Mouse (Mus musculus): Measurements from ENCODE around the gene Uty. TPM values are rescaled to one million over a fixed set of nuclear protein-coding genes. Genes with fewer than 3 reads are reported as not detected.

The Uty gene
- 7.5 and 9.7 TPM in 2 replicates for polyA plus RNA-seq (2015; fragmentation: Nextera tagmentation; extraction: Ambion mirVana)

GRCm38 (mm10) chrY:1245426-1245863, at the start of gene Uty:
Gene Uty (minus strand): TSS chrY:1245759.
- peak within 1 kb of the TSS; percentile 46 for H3K4me2 ChIP-seq (ENCODE audit: low read length)
- H3K4me3 ChIP-seq (replicated peaks; ENCODE audit: low read length), result peak within 1 kb of the TSS; percentile 46
- H3K27ac ChIP-seq (ENCODE audit: low read length), result peak within 1 kb of the TSS; percentile 47
- no peaks in the 10 kb centered on the region for H3K4me1 ChIP-seq (replicated peaks; ENCODE audit: control insufficient read depth, insufficient read depth, low read length)
- WGBS, result under 1% methylated on average over 20 of the region's 21 CpGs
- no peaks in the 10 kb centered on the region for H3K27me3 ChIP-seq (replicated peaks; ENCODE audit: control insufficient read depth, insufficient read depth, low read length)
- no peaks in the 10 kb centered on the region for H3K9me3 ChIP-seq (ENCODE audit: control insufficient read depth, low read length)
- peak; percentile 100 for ATAC-seq
- H3K36me3 ChIP-seq (ENCODE audit: control insufficient read depth, insufficient read depth), result no peaks in the 10 kb centered on the region
- peak within 1 kb of the TSS; percentile 48; the same call in 1 of the 2 replicates for H3K9ac ChIP-seq (replicated peaks; ENCODE audit: low read depth, low read length)

GRCm38 (mm10) chrY:1293708-1294107, 48.1 kb upstream of the Uty start:
- Histone ChIP-seq H3K4me3 (replicated peaks; ENCODE audit: low read length) (no peak overlapping the region), H3K4me1 (replicated peaks; ENCODE audit: control insufficient read depth, insufficient read depth, low read length) (no peaks in the 10 kb centered on the region), H3K27me3 (replicated peaks; ENCODE audit: control insufficient read depth, insufficient read depth, low read length) (no peaks in the 10 kb centered on the region), H3K9me3 (ENCODE audit: control insufficient read depth, low read length) (no peaks in the 10 kb centered on the region), H3K9ac (replicated peaks; ENCODE audit: low read depth, low read length) (no peak overlapping the region), H3K4me2 (ENCODE audit: low read length) (no peak overlapping the region), H3K36me3 (ENCODE audit: control insufficient read depth, insufficient read depth) (no peaks in the 10 kb centered on the region), H3K27ac (ENCODE audit: low read length) (no peak overlapping the region)
- ATAC-seq, result no peak

- peak; percentile 99 for ATAC-seq
- Histone ChIP-seq H3K4me3 (replicated peaks; ENCODE audit: low read length) (peak within 1 kb of the TSS; percentile 44), H3K4me2 (ENCODE audit: low read length) (peak within 1 kb of the TSS; percentile 43), H3K4me1 (replicated peaks; ENCODE audit: control insufficient read depth, insufficient read depth, low read length) (no peaks in the 10 kb centered on the region), H3K9me3 (ENCODE audit: control insufficient read depth, low read length) (no peaks in the 10 kb centered on the region), H3K27me3 (replicated peaks; ENCODE audit: control insufficient read depth, insufficient read depth, low read length) (no peaks in the 10 kb centered on the region), H3K36me3 (ENCODE audit: control insufficient read depth, insufficient read depth) (no peaks in the 10 kb centered on the region), H3K9ac (replicated peaks; ENCODE audit: low read depth, low read length) (peak within 1 kb of the TSS; percentile 39; the same call in 1 of the 2 replicates), H3K27ac (ENCODE audit: low read length) (peak within 1 kb of the TSS; percentile 37; the same call in 1 of the 2 replicates)
- 1% methylated on average over 29 of the region's 31 CpGs for WGBS
These were observed 40.7 kb upstream of the Uty start, which contains the start of gene Ddx3y for GRCm38 (mm10) chrY:1286171-1286795. Gene Ddx3y (minus strand): TSS chrY:1286629.

- H3K36me3 ChIP-seq (ENCODE audit: control insufficient read depth, insufficient read depth), result no peaks in the 10 kb centered on the region
- H3K9me3 ChIP-seq (ENCODE audit: control insufficient read depth, low read length), result no peaks in the 10 kb centered on the region
- no peak overlapping the region; the same call in 1 of the 2 replicates for H3K27ac ChIP-seq (ENCODE audit: low read length)
- H3K4me1 ChIP-seq (replicated peaks; ENCODE audit: control insufficient read depth, insufficient read depth, low read length), result no peaks in the 10 kb centered on the region
- 0% methylated on average over 10 of the region's 12 CpGs for WGBS
- H3K9ac ChIP-seq (replicated peaks; ENCODE audit: low read depth, low read length), result peak overlapping the region; percentile 39; the same call in 1 of the 2 replicates
- ATAC-seq, result peak; percentile 60
- peak overlapping the region; percentile 44 for H3K4me3 ChIP-seq (replicated peaks; ENCODE audit: low read length)
- H3K27me3 ChIP-seq (replicated peaks; ENCODE audit: control insufficient read depth, insufficient read depth, low read length), result no peaks in the 10 kb centered on the region
- H3K4me2 ChIP-seq (ENCODE audit: low read length), result peak overlapping the region; percentile 43
These were observed 40.2 kb upstream of the Uty start for GRCm38 (mm10) chrY:1285735-1286134.

- Histone ChIP-seq H3K27ac (ENCODE audit: low read length) (no peak overlapping the region), H3K27me3 (replicated peaks; ENCODE audit: control insufficient read depth, insufficient read depth, low read length) (no peaks in the 10 kb centered on the region), H3K9ac (replicated peaks; ENCODE audit: low read depth, low read length) (no peak overlapping the region), H3K9me3 (ENCODE audit: control insufficient read depth, low read length) (no peaks in the 10 kb centered on the region), H3K4me2 (ENCODE audit: low read length) (no peak overlapping the region), H3K4me3 (replicated peaks; ENCODE audit: low read length) (no peak overlapping the region), H3K36me3 (ENCODE audit: control insufficient read depth, insufficient read depth) (no peaks in the 10 kb centered on the region), H3K4me1 (replicated peaks; ENCODE audit: control insufficient read depth, insufficient read depth, low read length) (no peaks in the 10 kb centered on the region)
- 45% methylated on average over 4 of the region's 6 CpGs for whole genome bisulfite sequencing
- no peak for ATAC-seq
These were observed 558 bp upstream of the Uty start for GRCm38 (mm10) chrY:1246117-1246516.

GRCm38 (mm10) chrY:1244940-1245339, 619 bp downstream of the Uty start:
- Histone ChIP-seq H3K4me2 (ENCODE audit: low read length) (peak overlapping the region; percentile 46), H3K9ac (replicated peaks; ENCODE audit: low read depth, low read length) (peak overlapping the region; percentile 48; the same call in 1 of the 2 replicates), H3K4me3 (replicated peaks; ENCODE audit: low read length) (peak overlapping the region; percentile 46), H3K36me3 (ENCODE audit: control insufficient read depth, insufficient read depth) (no peaks in the 10 kb centered on the region), H3K9me3 (ENCODE audit: control insufficient read depth, low read length) (no peaks in the 10 kb centered on the region), H3K4me1 (replicated peaks; ENCODE audit: control insufficient read depth, insufficient read depth, low read length) (no peaks in the 10 kb centered on the region), H3K27me3 (replicated peaks; ENCODE audit: control insufficient read depth, insufficient read depth, low read length) (no peaks in the 10 kb centered on the region), H3K27ac (ENCODE audit: low read length) (peak overlapping the region; percentile 47)
- ATAC-seq, result no peak; the same call in 1 of the 2 replicates
- WGBS, result 0% methylated on average over 9 of the region's 9 CpGs

- Histone ChIP-seq H3K4me3 (replicated peaks; ENCODE audit: low read length) (peak overlapping the region; percentile 46; the same call in 1 of the 2 replicates), H3K27ac (ENCODE audit: low read length) (no peak overlapping the region), H3K9ac (replicated peaks; ENCODE audit: low read depth, low read length) (no peak overlapping the region), H3K4me2 (ENCODE audit: low read length) (peak overlapping the region; percentile 46), H3K4me1 (replicated peaks; ENCODE audit: control insufficient read depth, insufficient read depth, low read length) (no peaks in the 10 kb centered on the region), H3K27me3 (replicated peaks; ENCODE audit: control insufficient read depth, insufficient read depth, low read length) (no peaks in the 10 kb centered on the region), H3K36me3 (ENCODE audit: control insufficient read depth, insufficient read depth) (no peaks in the 10 kb centered on the region), H3K9me3 (ENCODE audit: control insufficient read depth, low read length) (no peaks in the 10 kb centered on the region)
- 57% methylated on average over 5 of the region's 5 CpGs for WGBS
- ATAC-seq, result no peak
These were observed 1.1 kb downstream of the Uty start for GRCm38 (mm10) chrY:1244421-1244820.

GRCm38 (mm10) chrY:1220001-1220400, 25.6 kb downstream of the Uty start:
- no peak overlapping the region for H3K27ac ChIP-seq (ENCODE audit: low read length)
- no peak for ATAC-seq
- H3K4me2 ChIP-seq (ENCODE audit: low read length), result no peak overlapping the region
- 75% methylated on average over 7 of the region's 7 CpGs for WGBS
- H3K4me3 ChIP-seq (replicated peaks; ENCODE audit: low read length), result no peak overlapping the region
- no peaks in the 10 kb centered on the region for H3K27me3 ChIP-seq (replicated peaks; ENCODE audit: control insufficient read depth, insufficient read depth, low read length)
- H3K9ac ChIP-seq (replicated peaks; ENCODE audit: low read depth, low read length), result no peak overlapping the region
- no peaks in the 10 kb centered on the region for H3K9me3 ChIP-seq (ENCODE audit: control insufficient read depth, low read length)
- no peaks in the 10 kb centered on the region for H3K36me3 ChIP-seq (ENCODE audit: control insufficient read depth, insufficient read depth)
- no peaks in the 10 kb centered on the region for H3K4me1 ChIP-seq (replicated peaks; ENCODE audit: control insufficient read depth, insufficient read depth, low read length)

- Histone ChIP-seq H3K4me1 (replicated peaks; ENCODE audit: control insufficient read depth, insufficient read depth, low read length) (no peaks in the 10 kb centered on the region), H3K36me3 (ENCODE audit: control insufficient read depth, insufficient read depth) (no peaks in the 10 kb centered on the region), H3K27ac (ENCODE audit: low read length) (no peak overlapping the region), H3K4me3 (replicated peaks; ENCODE audit: low read length) (no peak overlapping the region), H3K4me2 (ENCODE audit: low read length) (no peak overlapping the region), H3K27me3 (replicated peaks; ENCODE audit: control insufficient read depth, insufficient read depth, low read length) (no peaks in the 10 kb centered on the region), H3K9ac (replicated peaks; ENCODE audit: low read depth, low read length) (no peak overlapping the region), H3K9me3 (ENCODE audit: control insufficient read depth, low read length) (no peaks in the 10 kb centered on the region)
- no peak for ATAC-seq
- WGBS, result 100% methylated on average over 1 of the region's 1 CpGs
These were observed 67.1 kb downstream of the Uty start for GRCm38 (mm10) chrY:1178476-1178875.
